Mouse (Mus musculus) lung, postnatal 0 days (tissue): ENCODE measurements around the gene Exoc6b.

Source experiments
- CTCF ChIP-seq: IDR thresholded peaks from 2 replicates; pipeline ENCODE4 v1.5.1; 2016; ENCODE audit warnings: antibody characterized with exemption, mild to moderate bottlenecking
- EP300 ChIP-seq: IDR thresholded peaks from 2 replicates; pipeline ENCODE4 v1.6.1; 2016; ENCODE audit warnings: antibody characterized with exemption, mild to moderate bottlenecking, control low read depth

DNA sequence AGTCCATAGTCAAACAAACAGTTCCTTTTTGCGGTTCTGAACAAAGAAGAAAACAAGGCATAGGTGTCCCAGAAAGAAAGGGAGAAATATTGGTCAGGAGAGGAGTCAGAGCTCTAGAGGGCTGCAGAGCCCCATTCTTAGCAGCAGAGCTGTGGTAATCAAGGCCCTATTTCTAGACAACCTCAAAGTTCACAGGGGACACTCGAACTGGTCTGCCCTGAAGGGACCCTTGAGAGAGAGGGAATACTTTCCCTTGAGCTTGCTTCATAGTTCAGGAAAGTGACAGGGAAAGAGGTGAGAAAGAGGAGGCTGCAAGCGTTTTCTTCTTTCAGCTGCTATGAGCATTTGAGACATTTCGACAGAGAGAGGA, 428.3 kb downstream of the Exoc6b start:
- TF ChIP-seq CTCF = peak; percentile 20; the same call in 1 of the 2 replicates
- TF ChIP-seq EP300 = no peak
